Mouse (Mus musculus) hindbrain, embryonic 15.5 days (tissue): ENCODE measurements around the gene Atp2a2. TPM values are rescaled to one million over a fixed set of nuclear protein-coding genes. Genes with fewer than 3 reads are reported as not detected.

Source experiments
- ATAC-seq: fragments of 200-750 bp; cut with Nextera tagmentation; 2 replicates; pipeline ENCODE4 v1.8.0; 2017; ENCODE audit warnings: low read depth, moderate number of reproducible peaks, moderate TSS enrichment; ENCODE audit not compliant: low FRiP score
- H3K27ac ChIP-seq: fragments of 300-500 bp; sonication (generic); replicated peaks from 2 replicates; pipeline ENCODE4 v1.5.1; 2015; ENCODE audit warnings: mild to moderate bottlenecking, inconsistent platforms
- H3K27me3 ChIP-seq: fragments of 300-500 bp; sonication (generic); 2 replicates; pipeline ENCODE4 v1.6.1; 2015; ENCODE audit warnings: control low read depth, inconsistent platforms
- H3K36me3 ChIP-seq: fragments of 300-500 bp; sonication (generic); 2 replicates; pipeline ENCODE4 v1.6.1; 2015; ENCODE audit warnings: control low read depth, inconsistent platforms
- H3K4me1 ChIP-seq: fragments of 300-500 bp; sonication (generic); replicated peaks from 2 replicates; pipeline ENCODE4 v1.6.1; 2015; ENCODE audit warnings: control low read depth, inconsistent platforms
- H3K4me2 ChIP-seq: fragments of 300-500 bp; sonication (generic); 2 replicates; pipeline ENCODE4 v1.6.1; 2015; ENCODE audit warnings: moderate library complexity, mild to moderate bottlenecking, inconsistent platforms
- H3K4me3 ChIP-seq: fragments of 300-500 bp; sonication (generic); 2 replicates; pipeline ENCODE4 v1.5.1; 2015; ENCODE audit warnings: mild to moderate bottlenecking, inconsistent platforms
- H3K9ac ChIP-seq: fragments of 300-500 bp; sonication (generic); 2 replicates; pipeline ENCODE4 v1.6.1; 2015; ENCODE audit warnings: inconsistent platforms
- H3K9me3 ChIP-seq: fragments of 300-500 bp; sonication (generic); 2 replicates; pipeline ENCODE4 v1.6.1; 2016; ENCODE audit warnings: control low read depth, inconsistent platforms
- WGBS: fragments of 180-500 bp; shearing (Covaris S2); methylation state at CpG from one replicate; pipeline ENCODE4 v1.1.7; 2015; 5-methylcytosine and 5-hydroxymethylcytosine counted together
- polyA plus RNA-seq: library from polyadenylated mRNA; unstranded; fragments of >200 nt; fragmentation: Nextera tagmentation; extraction: Ambion mirVana; gene quantifications from 2 replicates; pipeline ENCODE4 v1.2.1, GENCODE M21; 2015

Atp2a2 gene
- polyA plus RNA-seq, 1 experiment from 2014 or later, result 55.1 TPM

- Histone ChIP-seq H3K36me3 (peaks cover 85% of the 10 kb centered on the region), H3K4me2 (no peak overlapping the region), H3K9ac (no peak overlapping the region), H3K27me3 (no peaks in the 10 kb centered on the region), H3K9me3 (no peaks in the 10 kb centered on the region), H3K27ac (no peak overlapping the region), H3K4me3 (no peak overlapping the region), H3K4me1 (no peaks in the 10 kb centered on the region)
- 87% methylated on average over 3 of the region's 3 CpGs for WGBS
- no peak for ATAC-seq
Measured at GRCm38 (mm10) chr5:122455584-122455983, 46.4 kb downstream of the Atp2a2 start.

- H3K36me3 ChIP-seq, result peaks cover 78% of the 10 kb centered on the region
- H3K9ac ChIP-seq, result no peak overlapping the region
- H3K4me3 ChIP-seq, result no peak overlapping the region
- no peak overlapping the region for H3K27ac ChIP-seq
- no peaks in the 10 kb centered on the region for H3K4me1 ChIP-seq
- 97% methylated on average over 3 of the region's 3 CpGs for WGBS
- no peaks in the 10 kb centered on the region for H3K9me3 ChIP-seq
- ATAC-seq, result no peak
- H3K27me3 ChIP-seq, result no peaks in the 10 kb centered on the region
- H3K4me2 ChIP-seq, result no peak overlapping the region
Measured at GRCm38 (mm10) chr5:122454883-122455282, 47.1 kb downstream of the Atp2a2 start.

- H3K27ac ChIP-seq, result no peak overlapping the region
- H3K9ac ChIP-seq, result no peak overlapping the region
- no peak for ATAC-seq
- H3K4me2 ChIP-seq, result no peak overlapping the region
- H3K4me3 ChIP-seq, result no peak overlapping the region
- WGBS, result 75% methylated on average over 4 of the region's 4 CpGs
- H3K9me3 ChIP-seq, result no peaks in the 10 kb centered on the region
- no peaks in the 10 kb centered on the region for H3K4me1 ChIP-seq
- no peaks in the 10 kb centered on the region for H3K27me3 ChIP-seq
- peaks cover 73% of the 10 kb centered on the region for H3K36me3 ChIP-seq
Measured at GRCm38 (mm10) chr5:122454442-122454841, 47.6 kb downstream of the Atp2a2 start.

- Histone ChIP-seq H3K36me3 (peaks cover 61% of the 10 kb centered on the region), H3K27ac (no peak overlapping the region), H3K4me2 (no peak overlapping the region), H3K9ac (no peak overlapping the region), H3K27me3 (no peaks in the 10 kb centered on the region), H3K9me3 (no peaks in the 10 kb centered on the region), H3K4me3 (no peak overlapping the region), H3K4me1 (no peaks in the 10 kb centered on the region)
- 69% methylated on average over 6 of the region's 6 CpGs for WGBS
- no peak for ATAC-seq
Measured at GRCm38 (mm10) chr5:122453188-122453587, 48.8 kb downstream of the Atp2a2 start.

GRCm38 (mm10) chr5:122452194-122452593 lies 49.8 kb downstream of the Atp2a2 start:
- Histone ChIP-seq H3K9me3 (no peaks in the 10 kb centered on the region), H3K27me3 (no peaks in the 10 kb centered on the region), H3K9ac (no peak overlapping the region), H3K4me3 (no peak overlapping the region), H3K27ac (no peak overlapping the region), H3K4me2 (no peak overlapping the region), H3K36me3 (peaks cover 52% of the 10 kb centered on the region), H3K4me1 (no peaks in the 10 kb centered on the region)
- WGBS, result 85% methylated on average over 7 of the region's 7 CpGs
- ATAC-seq, result no peak

GRCm38 (mm10) chr5:122451324-122451723 lies 50.7 kb downstream of the Atp2a2 start:
- 88% methylated on average over 5 of the region's 5 CpGs for WGBS
- Histone ChIP-seq H3K36me3 (peaks cover 47% of the 10 kb centered on the region), H3K9me3 (no peaks in the 10 kb centered on the region), H3K4me3 (no peak overlapping the region), H3K27me3 (no peaks in the 10 kb centered on the region), H3K9ac (no peak overlapping the region), H3K4me1 (no peaks in the 10 kb centered on the region), H3K4me2 (no peak overlapping the region), H3K27ac (no peak overlapping the region)
- ATAC-seq, result no peak

- Histone ChIP-seq H3K27ac (no peak overlapping the region), H3K9ac (no peak overlapping the region), H3K9me3 (no peaks in the 10 kb centered on the region), H3K27me3 (no peaks in the 10 kb centered on the region), H3K4me3 (no peak overlapping the region), H3K4me2 (no peak overlapping the region), H3K36me3 (peaks cover 43% of the 10 kb centered on the region), H3K4me1 (no peaks in the 10 kb centered on the region)
- ATAC-seq, result no peak
- 65% methylated on average over 5 of the region's 5 CpGs for WGBS
Measured at GRCm38 (mm10) chr5:122450913-122451317, 51.1 kb downstream of the Atp2a2 start.

- no peak for ATAC-seq
- Histone ChIP-seq H3K4me2 (no peak overlapping the region), H3K27ac (no peak overlapping the region), H3K4me3 (no peak overlapping the region), H3K36me3 (peaks cover 33% of the 10 kb centered on the region), H3K9me3 (no peaks in the 10 kb centered on the region), H3K9ac (no peak overlapping the region), H3K4me1 (no peaks in the 10 kb centered on the region), H3K27me3 (no peaks in the 10 kb centered on the region)
- 30% methylated on average over 7 of the region's 7 CpGs for WGBS
Measured at GRCm38 (mm10) chr5:122449946-122450345, 52.1 kb downstream of the Atp2a2 start.

- peaks cover 33% of the 10 kb centered on the region for H3K36me3 ChIP-seq
- no peak overlapping the region for H3K4me2 ChIP-seq
- WGBS, result 86% methylated on average over 5 of the region's 5 CpGs
Measured at GRCm38 (mm10) chr5:122448869-122449268, 53.2 kb downstream of the Atp2a2 start.

GRCm38 (mm10) chr5:122447857-122448256 lies 54.2 kb downstream of the Atp2a2 start:
- Histone ChIP-seq H3K4me1 (no peaks in the 10 kb centered on the region), H3K4me3 (no peak overlapping the region), H3K9me3 (no peaks in the 10 kb centered on the region), H3K9ac (no peak overlapping the region), H3K27ac (no peak overlapping the region), H3K36me3 (peaks cover 33% of the 10 kb centered on the region), H3K4me2 (no peak overlapping the region), H3K27me3 (no peaks in the 10 kb centered on the region)
- 87% methylated on average over 8 of the region's 8 CpGs for WGBS
- ATAC-seq, result no peak

More at GRCm38 (mm10) chr5:122448869-122449268, 53.2 kb downstream of the Atp2a2 start:
- no peaks in the 10 kb centered on the region for H3K9me3 ChIP-seq
- no peak for ATAC-seq
- H3K27me3 ChIP-seq, result no peaks in the 10 kb centered on the region
- H3K9ac ChIP-seq, result no peak overlapping the region
- H3K4me3 ChIP-seq, result no peak overlapping the region
- no peak overlapping the region for H3K27ac ChIP-seq
- H3K4me1 ChIP-seq, result no peaks in the 10 kb centered on the region

GRCm38 (mm10) chr5:122445051-122445610 lies 56.9 kb downstream of the Atp2a2 start:
- Histone ChIP-seq H3K4me3 (no peak overlapping the region), H3K4me1 (no peaks in the 10 kb centered on the region), H3K27me3 (no peaks in the 10 kb centered on the region), H3K4me2 (no peak overlapping the region), H3K9ac (no peak overlapping the region), H3K36me3 (peaks cover 53% of the 10 kb centered on the region), H3K9me3 (no peaks in the 10 kb centered on the region), H3K27ac (no peak overlapping the region)
- ATAC-seq, result no peak
- 91% methylated on average over 11 of the region's 11 CpGs for WGBS

- Histone ChIP-seq H3K9ac (no peak overlapping the region), H3K27ac (no peak overlapping the region), H3K4me1 (no peaks in the 10 kb centered on the region), H3K4me2 (no peak overlapping the region), H3K36me3 (peaks cover 59% of the 10 kb centered on the region), H3K4me3 (no peak overlapping the region), H3K9me3 (no peaks in the 10 kb centered on the region), H3K27me3 (no peaks in the 10 kb centered on the region)
- WGBS, result 95% methylated on average over 10 of the region's 10 CpGs
- ATAC-seq, result no peak
Measured at GRCm38 (mm10) chr5:122444492-122444891, 57.5 kb downstream of the Atp2a2 start.

- no peaks in the 10 kb centered on the region for H3K27me3 ChIP-seq
- H3K9ac ChIP-seq, result no peak overlapping the region
- H3K36me3 ChIP-seq, result peaks cover 95% of the 10 kb centered on the region
- ATAC-seq, result no peak
- no peak overlapping the region for H3K4me2 ChIP-seq
- H3K4me3 ChIP-seq, result no peak overlapping the region
- no peak overlapping the region for H3K27ac ChIP-seq
- no peaks in the 10 kb centered on the region for H3K4me1 ChIP-seq
- no peaks in the 10 kb centered on the region for H3K9me3 ChIP-seq
- 94% methylated on average over 12 of the region's 12 CpGs for WGBS
Measured at GRCm38 (mm10) chr5:122440095-122440630, 61.9 kb downstream of the Atp2a2 start.
